Mouse (Mus musculus): ENCODE measurements around the gene Lrrc61. TPM values are rescaled to one million over a fixed set of nuclear protein-coding genes. Genes with fewer than 3 reads are reported as not detected.

Lrrc61 gene
- polyA plus RNA-seq, 1 experiment from 2014 or later = 8.1 TPM

- no peaks in the 10 kb centered on the region for H3K36me3 ChIP-seq
- no peak overlapping the region for H3K4me3 ChIP-seq (replicated peaks)
- WGBS = 46% methylated on average over 5 of the region's 5 CpGs
- peaks cover 6% of the 10 kb centered on the region; the same call in 1 of the 2 replicates for H3K4me1 ChIP-seq (replicated peaks)
- H3K27me3 ChIP-seq (replicated peaks) = no peaks in the 10 kb centered on the region
- no peak for ATAC-seq
- no peak overlapping the region for H3K27ac ChIP-seq
- no peaks in the 10 kb centered on the region for H3K9me3 ChIP-seq
- no peak overlapping the region for H3K4me2 ChIP-seq (replicated peaks)
- H3K9ac ChIP-seq = no peak overlapping the region
Observed at GRCm38 (mm10) chr6:48578736-48579135, 24.1 kb downstream of the Lrrc61 start.

- peaks cover 6% of the 10 kb centered on the region; the same call in 1 of the 2 replicates for H3K4me1 ChIP-seq (replicated peaks)
- no peaks in the 10 kb centered on the region for H3K27me3 ChIP-seq (replicated peaks)
- peak; percentile 63 for ATAC-seq
- whole genome bisulfite sequencing = 25% methylated on average over 5 of the region's 5 CpGs
- H3K9ac ChIP-seq = peak overlapping the region; percentile 8; the same call in 1 of the 2 replicates
- peak overlapping the region; percentile 72 for H3K27ac ChIP-seq
- no peak overlapping the region for H3K4me3 ChIP-seq (replicated peaks)
- no peaks in the 10 kb centered on the region for H3K36me3 ChIP-seq
- no peaks in the 10 kb centered on the region for H3K9me3 ChIP-seq
- H3K4me2 ChIP-seq (replicated peaks) = peak overlapping the region; percentile 22; the same call in 1 of the 2 replicates
Observed at GRCm38 (mm10) chr6:48579215-48579648, 24.6 kb downstream of the Lrrc61 start.

GRCm38 (mm10) chr6:48581257-48581656, 26.7 kb downstream of the Lrrc61 start:
- Histone ChIP-seq H3K4me1 (replicated peaks) (peaks cover 6% of the 10 kb centered on the region; the same call in 1 of the 2 replicates), H3K27me3 (replicated peaks) (no peaks in the 10 kb centered on the region), H3K36me3 (no peaks in the 10 kb centered on the region), H3K9ac (no peak overlapping the region), H3K4me3 (replicated peaks) (no peak overlapping the region), H3K27ac (no peak overlapping the region), H3K4me2 (replicated peaks) (no peak overlapping the region), H3K9me3 (no peaks in the 10 kb centered on the region)
- no peak for ATAC-seq
- WGBS = 37% methylated on average over 3 of the region's 3 CpGs

DNA sequence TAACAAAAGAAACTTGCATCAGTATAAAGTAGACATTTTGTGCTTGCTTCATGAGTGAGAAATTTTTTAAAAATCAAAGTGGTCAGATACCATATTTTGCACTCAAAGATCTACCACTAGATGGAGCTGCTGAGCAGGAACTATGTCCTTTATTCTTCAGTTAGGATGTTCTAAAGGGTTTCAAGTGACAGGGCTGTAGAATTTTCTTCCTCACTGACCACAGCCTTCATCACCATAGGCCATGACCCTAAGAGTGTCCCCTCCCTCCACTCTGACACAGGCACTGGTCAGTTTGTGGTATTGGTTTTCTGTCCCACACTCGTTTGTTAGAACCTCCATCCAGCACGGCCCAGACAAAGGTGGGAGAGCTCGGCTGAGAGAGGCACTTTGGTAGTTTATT, 27.4 kb downstream of the Lrrc61 start:
- Histone ChIP-seq H3K4me1 (replicated peaks) (peaks cover 6% of the 10 kb centered on the region; the same call in 1 of the 2 replicates), H3K4me3 (replicated peaks) (no peak overlapping the region), H3K9me3 (no peaks in the 10 kb centered on the region), H3K4me2 (replicated peaks) (no peak overlapping the region), H3K36me3 (no peaks in the 10 kb centered on the region), H3K27ac (no peak overlapping the region), H3K9ac (no peak overlapping the region), H3K27me3 (replicated peaks) (no peaks in the 10 kb centered on the region)
- WGBS = 76% methylated on average over 3 of the region's 3 CpGs
- ATAC-seq = peak; percentile 39; the same call in 1 of the 2 replicates

GRCm38 (mm10) chr6:48589194-48589750, 34.7 kb downstream of the Lrrc61 start, which contains the start of gene Gm45021:
Gene Gm45021, plus strand, starts transcription at chr6:48589610.
- Histone ChIP-seq H3K4me3 (replicated peaks) (no peak within 1 kb of the TSS), H3K9ac (no peak within 1 kb of the TSS; the same call in 1 of the 2 replicates), H3K27me3 (replicated peaks) (no peaks in the 10 kb centered on the region), H3K27ac (no peak within 1 kb of the TSS), H3K4me1 (replicated peaks) (peaks cover 8% of the 10 kb centered on the region), H3K36me3 (no peaks in the 10 kb centered on the region), H3K4me2 (replicated peaks) (no peak within 1 kb of the TSS), H3K9me3 (no peaks in the 10 kb centered on the region)
- ATAC-seq = no peak
- WGBS = 41% methylated on average over 6 of the region's 6 CpGs

GRCm38 (mm10) chr6:48591221-48591845, 36.7 kb downstream of the Lrrc61 start:
- no peak overlapping the region for H3K27ac ChIP-seq
- H3K27me3 ChIP-seq (replicated peaks) = no peaks in the 10 kb centered on the region
- H3K4me2 ChIP-seq (replicated peaks) = no peak overlapping the region
- peaks cover 12% of the 10 kb centered on the region for H3K4me1 ChIP-seq (replicated peaks)
- WGBS = 79% methylated on average over 3 of the region's 3 CpGs
- H3K4me3 ChIP-seq (replicated peaks) = no peak overlapping the region
- no peak for ATAC-seq
- no peak overlapping the region for H3K9ac ChIP-seq
- H3K9me3 ChIP-seq = peaks cover 4% of the 10 kb centered on the region; the same call in 1 of the 2 replicates
- H3K36me3 ChIP-seq = peaks cover 12% of the 10 kb centered on the region

DNA sequence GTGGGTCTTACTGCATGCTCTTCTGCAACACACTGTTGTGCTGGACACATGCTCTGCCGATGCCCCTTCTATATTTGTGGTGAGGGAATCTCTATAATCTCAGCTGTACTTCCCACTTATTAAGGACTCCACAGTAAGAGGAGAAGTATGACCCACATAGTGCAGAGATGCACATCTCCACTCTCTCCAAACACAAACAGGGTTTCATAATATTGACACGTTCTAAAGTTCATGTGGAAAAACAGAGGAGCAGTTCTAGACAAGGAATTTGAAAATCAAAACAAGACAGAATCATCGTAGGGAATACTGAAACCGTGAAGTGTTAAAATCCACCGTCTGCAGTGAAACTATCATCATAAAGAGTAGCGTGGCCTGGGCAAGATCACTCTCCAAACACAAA, 37.3 kb downstream of the Lrrc61 start:
- ATAC-seq = no peak
- Histone ChIP-seq H3K27ac (no peak overlapping the region), H3K9ac (no peak overlapping the region), H3K9me3 (peaks cover 8% of the 10 kb centered on the region), H3K4me3 (replicated peaks) (no peak overlapping the region), H3K36me3 (peaks cover 17% of the 10 kb centered on the region), H3K4me1 (replicated peaks) (peaks cover 12% of the 10 kb centered on the region), H3K4me2 (replicated peaks) (no peak overlapping the region), H3K27me3 (replicated peaks) (no peaks in the 10 kb centered on the region)
- WGBS = 81% methylated on average over 6 of the region's 6 CpGs

GRCm38 (mm10) chr6:48593158-48594042, 38.8 kb downstream of the Lrrc61 start, which contains the start of the genes Repin1 and Gm44965:
Gene Repin1, plus strand, starts transcription at chr6:48593883.
Gene Gm44965, plus strand, starts transcription at chr6:48593941.
- Histone ChIP-seq H3K9ac (peak within 1 kb of the TSS; percentile 88), H3K4me3 (replicated peaks) (peak within 1 kb of the TSS; percentile 91), H3K4me2 (replicated peaks) (peak within 1 kb of the TSS; percentile 89), H3K4me1 (replicated peaks) (peaks cover 12% of the 10 kb centered on the region), H3K27me3 (replicated peaks) (no peaks in the 10 kb centered on the region), H3K27ac (peak within 1 kb of the TSS; percentile 86), H3K36me3 (peaks cover 32% of the 10 kb centered on the region), H3K9me3 (peaks cover 16% of the 10 kb centered on the region)
- WGBS = 6% methylated on average over 45 of the region's 45 CpGs
- peak; percentile 94 for ATAC-seq

DNA sequence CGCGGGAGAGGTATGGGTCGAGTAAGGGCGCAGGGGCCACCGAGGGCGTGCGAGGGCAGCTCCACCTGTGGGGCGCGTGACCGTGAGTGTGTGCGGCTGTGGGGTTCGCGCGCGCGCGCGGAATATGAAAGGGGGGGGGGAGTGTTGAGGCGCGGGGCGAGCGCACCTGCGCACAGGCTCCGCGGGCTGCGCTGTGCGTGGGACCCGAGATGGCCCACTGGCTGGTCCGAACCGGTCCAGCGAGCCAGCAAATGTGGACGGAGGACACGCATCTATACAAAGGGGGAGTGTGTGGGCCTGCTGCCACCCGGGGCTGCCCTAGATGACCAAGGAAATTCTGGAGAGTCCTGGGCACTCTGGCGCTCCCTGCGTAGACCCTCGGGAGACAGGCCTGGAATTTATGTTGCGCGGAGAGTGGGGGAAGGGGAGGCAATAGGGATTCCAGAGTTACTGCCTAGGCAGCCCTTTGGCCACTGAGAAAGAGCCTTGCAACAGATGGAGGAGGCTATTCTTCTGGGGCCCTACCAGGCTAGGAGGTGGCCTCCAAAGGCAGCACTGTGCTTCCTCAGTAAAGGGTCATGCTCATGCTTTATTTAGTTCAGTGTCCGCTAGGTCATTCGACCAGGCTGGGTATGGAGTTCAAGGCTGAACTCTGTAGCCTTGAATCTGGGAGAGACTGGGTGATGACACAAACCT, 39.6 kb downstream of the Lrrc61 start:
- peak; percentile 69 for ATAC-seq
- H3K27ac ChIP-seq = peak overlapping the region; percentile 86
- peaks cover 16% of the 10 kb centered on the region for H3K9me3 ChIP-seq
- H3K36me3 ChIP-seq = peaks cover 39% of the 10 kb centered on the region
- peak overlapping the region; percentile 91 for H3K4me3 ChIP-seq (replicated peaks)
- peak overlapping the region; percentile 88 for H3K9ac ChIP-seq
- H3K4me1 ChIP-seq (replicated peaks) = peaks cover 10% of the 10 kb centered on the region
- WGBS = 2% methylated on average over 37 of the region's 41 CpGs
- H3K4me2 ChIP-seq (replicated peaks) = peak overlapping the region; percentile 89
- no peaks in the 10 kb centered on the region for H3K27me3 ChIP-seq (replicated peaks)

GRCm38 (mm10) chr6:48595278-48595677, 40.7 kb downstream of the Lrrc61 start:
- Histone ChIP-seq H3K27ac (no peak overlapping the region), H3K4me1 (replicated peaks) (peaks cover 9% of the 10 kb centered on the region), H3K36me3 (peaks cover 44% of the 10 kb centered on the region), H3K27me3 (replicated peaks) (no peaks in the 10 kb centered on the region), H3K4me3 (replicated peaks) (peak overlapping the region; percentile 91), H3K9me3 (peaks cover 16% of the 10 kb centered on the region), H3K4me2 (replicated peaks) (peak overlapping the region; percentile 89), H3K9ac (no peak overlapping the region)
- ATAC-seq = no peak
- WGBS = 58% methylated on average over 1 of the region's 1 CpGs

DNA sequence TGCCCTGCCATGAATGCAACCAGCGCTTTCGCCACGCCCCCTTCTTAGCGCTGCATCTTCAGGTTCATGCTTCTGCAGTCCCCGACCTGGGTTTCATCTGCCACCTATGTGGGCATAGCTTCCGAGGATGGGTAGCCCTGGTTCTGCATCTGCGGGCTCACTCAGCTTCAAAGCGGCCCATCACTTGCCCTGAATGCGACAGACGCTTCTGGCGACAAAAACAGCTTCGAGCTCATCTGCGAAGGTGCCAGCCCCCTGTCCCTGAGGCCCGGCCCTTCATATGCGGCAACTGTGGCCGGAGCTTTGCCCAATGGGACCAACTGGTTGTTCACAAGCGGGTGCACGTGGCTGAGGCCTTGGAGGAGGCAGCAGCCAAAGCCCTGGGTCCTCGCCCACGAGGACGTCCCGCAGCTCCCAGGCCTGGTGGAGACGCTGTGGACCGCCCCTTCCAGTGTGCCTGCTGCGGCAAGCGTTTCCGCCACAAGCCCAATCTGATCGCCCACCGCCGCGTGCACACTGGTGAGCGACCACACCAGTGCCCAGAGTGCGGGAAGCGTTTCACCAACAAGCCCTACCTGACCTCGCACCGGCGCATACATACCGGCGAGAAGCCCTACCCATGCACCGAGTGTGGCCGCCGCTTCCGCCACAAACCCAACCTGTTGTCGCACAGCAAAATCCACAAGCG, 42.1 kb downstream of the Lrrc61 start:
- no peak overlapping the region for H3K4me2 ChIP-seq (replicated peaks)
- H3K27ac ChIP-seq = no peak overlapping the region
- peaks cover 16% of the 10 kb centered on the region for H3K9me3 ChIP-seq
- peaks cover 44% of the 10 kb centered on the region for H3K36me3 ChIP-seq
- H3K4me3 ChIP-seq (replicated peaks) = no peak overlapping the region
- 96% methylated on average over 45 of the region's 45 CpGs for WGBS
- no peak overlapping the region for H3K9ac ChIP-seq
- ATAC-seq = no peak
- peaks cover 12% of the 10 kb centered on the region for H3K4me1 ChIP-seq (replicated peaks)
- no peaks in the 10 kb centered on the region for H3K27me3 ChIP-seq (replicated peaks)
